In the genomic region with DNA sequence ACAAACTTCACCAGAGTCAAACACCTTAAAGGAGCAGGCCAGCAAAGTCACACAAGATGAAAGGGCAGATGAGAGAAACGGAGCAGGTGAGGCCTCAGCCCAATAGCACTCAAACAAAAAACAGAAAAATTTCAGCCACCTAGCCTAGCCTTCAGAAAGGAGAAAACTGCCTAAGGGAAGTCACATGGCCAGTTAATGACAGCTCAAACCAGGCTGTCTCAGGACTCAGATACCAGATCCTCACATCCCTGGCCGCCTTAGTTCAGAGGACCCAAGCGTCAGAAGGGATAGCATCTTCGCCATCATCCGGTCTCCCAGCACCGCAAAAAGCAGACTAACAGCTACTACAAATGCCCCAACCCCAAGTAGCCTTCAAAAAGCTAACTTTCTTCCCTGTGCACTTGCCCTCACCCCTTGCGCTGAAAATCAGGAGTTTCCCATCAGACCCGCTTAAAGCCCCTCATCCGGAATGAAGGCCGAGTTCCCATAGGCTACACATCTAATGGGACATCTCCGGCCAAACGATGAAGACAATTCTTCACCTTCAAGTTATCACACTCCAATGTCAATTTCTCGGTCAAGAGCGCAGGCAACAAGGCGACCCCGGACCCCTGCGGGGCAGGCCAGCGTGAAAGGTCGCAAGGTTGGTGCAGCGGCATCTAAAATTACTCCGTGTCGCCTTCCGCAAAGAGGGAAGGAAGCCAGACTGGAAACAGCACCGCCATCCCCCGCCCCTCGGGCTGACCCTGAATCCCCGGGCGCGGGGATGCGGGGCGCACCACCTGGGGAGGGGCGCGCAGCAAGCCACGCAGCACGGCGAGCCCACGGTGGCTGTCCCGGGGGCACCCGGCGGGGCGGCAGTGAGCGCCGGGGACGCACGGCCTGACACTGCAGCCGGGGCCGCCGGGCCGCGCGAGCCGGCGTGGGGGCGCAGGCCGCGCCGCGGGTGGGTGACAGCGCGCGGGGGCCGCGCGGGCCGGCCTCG, we compare ENCODE assay signal across 8 mouse cellular contexts. TPM values are rescaled to one million over a fixed set of nuclear protein-coding genes. Genes with fewer than 3 reads are reported as not detected.
DNase-seq lines count a peak whose midpoint lies in the region; ATAC-seq and TF ChIP-seq lines count a peak whose summit lies in the region.

No protein-coding gene starts in this region.

- DNase-seq in left cerebral cortex, adult 2 months (ENCODE audit: extremely low spot score in 1 of 2, low spot score in 2 of 2): peak in 1 of 2 experiments; percentile 26
- DNase-seq in left cerebral cortex, adult 18-20 months (ENCODE audit: low spot score in 2 of 2): no peak
- DNase-seq in ZHBTc4 (ENCODE audit: low read depth, low spot score): peak; percentile 66
- peak; percentile 29 for DNase-seq in hindbrain, embryonic 14.5 days (ENCODE audit: low spot score)
- DNase-seq in lung, postnatal 0 days (ENCODE audit: low spot score): no peak
- no peak for DNase-seq in frontal cortex, adult 2 months (ENCODE audit: extremely low spot score in 1 of 2, low spot score in 1 of 2)

- peak overlapping the region; percentile 91 for H3K27ac ChIP-seq in left cerebral cortex, adult 2 months
- H3K27ac ChIP-seq in embryonic facial prominence, embryonic 13.5 days: no peak overlapping the region
- peak overlapping the region; percentile 86 for H3K27ac ChIP-seq in hindbrain, embryonic 14.5 days
- peak overlapping the region; percentile 43; the same call in 1 of the 2 replicates for H3K27ac ChIP-seq in lung, postnatal 0 days (ENCODE audit: low read length)
- no peak overlapping the region for H3K27ac ChIP-seq in stomach, embryonic 14.5 days (ENCODE audit: low read length)

- peak overlapping the region; percentile 93 for H3K4me3 ChIP-seq in left cerebral cortex, adult 2 months
- peak overlapping the region; percentile 94 for H3K4me3 ChIP-seq in embryonic facial prominence, embryonic 13.5 days
- peak overlapping the region; percentile 80 for H3K4me3 ChIP-seq in hindbrain, embryonic 14.5 days (replicated peaks; ENCODE audit: low read length)
- H3K4me3 ChIP-seq in lung, postnatal 0 days (ENCODE audit: low read depth, low read length): peak overlapping the region; percentile 73
- peak overlapping the region; percentile 79 for H3K4me3 ChIP-seq in stomach, embryonic 14.5 days (ENCODE audit: low read depth, low read length)

- peaks cover 13% of the 10 kb centered on the region for H3K4me1 ChIP-seq in embryonic facial prominence, embryonic 13.5 days
- H3K4me1 ChIP-seq in hindbrain, embryonic 14.5 days (replicated peaks; ENCODE audit: control insufficient read depth, insufficient read depth, low read length): peaks cover 10% of the 10 kb centered on the region
- peaks cover 2% of the 10 kb centered on the region; the same call in 1 of the 2 replicates for H3K4me1 ChIP-seq in lung, postnatal 0 days (ENCODE audit: insufficient read depth, low read depth, low read length)
- peaks cover 13% of the 10 kb centered on the region; the same call in 1 of the 2 replicates for H3K4me1 ChIP-seq in stomach, embryonic 14.5 days (ENCODE audit: control insufficient read depth, insufficient read depth, low read length)

- 0 out of 2 replicates have a peak, but pooled peaks cover 7% of the 10 kb centered on the region for H3K36me3 ChIP-seq in embryonic facial prominence, embryonic 13.5 days
- peaks cover 6% of the 10 kb centered on the region; the same call in 1 of the 2 replicates for H3K36me3 ChIP-seq in hindbrain, embryonic 14.5 days (replicated peaks; ENCODE audit: control insufficient read depth, insufficient read depth)
- H3K36me3 ChIP-seq in lung, postnatal 0 days (ENCODE audit: insufficient read depth, low read length): no peaks in the 10 kb centered on the region
- H3K36me3 ChIP-seq in stomach, embryonic 14.5 days (ENCODE audit: control insufficient read depth, insufficient read depth, low read length): peaks cover 3% of the 10 kb centered on the region; the same call in 1 of the 2 replicates

- H3K27me3 ChIP-seq in embryonic facial prominence, embryonic 13.5 days: peaks cover 24% of the 10 kb centered on the region
- H3K27me3 ChIP-seq in hindbrain, embryonic 14.5 days (ENCODE audit: control insufficient read depth, insufficient read depth, low read length): no peaks in the 10 kb centered on the region
- H3K27me3 ChIP-seq in lung, postnatal 0 days (replicated peaks; ENCODE audit: insufficient read depth, low read length): no peaks in the 10 kb centered on the region
- H3K27me3 ChIP-seq in stomach, embryonic 14.5 days (ENCODE audit: control insufficient read depth, insufficient read depth, low read length): no peaks in the 10 kb centered on the region

- H3K9me3 ChIP-seq in embryonic facial prominence, embryonic 13.5 days: no peaks in the 10 kb centered on the region
- H3K9me3 ChIP-seq in hindbrain, embryonic 14.5 days (ENCODE audit: control insufficient read depth, low read length): no peaks in the 10 kb centered on the region
- no peaks in the 10 kb centered on the region for H3K9me3 ChIP-seq in lung, postnatal 0 days (ENCODE audit: low read length)
- H3K9me3 ChIP-seq in stomach, embryonic 14.5 days (ENCODE audit: control insufficient read depth, low read depth, low read length): no peaks in the 10 kb centered on the region

- peak overlapping the region; percentile 92 for H3K4me2 ChIP-seq in embryonic facial prominence, embryonic 13.5 days
- H3K4me2 ChIP-seq in hindbrain, embryonic 14.5 days (replicated peaks): peak overlapping the region; percentile 81
- H3K4me2 ChIP-seq in lung, postnatal 0 days (replicated peaks; ENCODE audit: low read depth, low read length): peak overlapping the region; percentile 96
- H3K4me2 ChIP-seq in stomach, embryonic 14.5 days (replicated peaks; ENCODE audit: low read depth, low read length): peak overlapping the region; percentile 91

- 0 out of 2 replicates have a peak, but pooled peaks have one; percentile 15 for ATAC-seq in embryonic facial prominence, embryonic 13.5 days (ENCODE audit: insufficient number of reproducible peaks, insufficient read depth, low FRiP score, low TSS enrichment, low read depth)
- peak; percentile 52; the same call in 1 of the 2 replicates for ATAC-seq in hindbrain, embryonic 14.5 days (ENCODE audit: low FRiP score)
- ATAC-seq in lung, postnatal 0 days: peak; percentile 39
- peak; percentile 50; the same call in 1 of the 2 replicates for ATAC-seq in stomach, embryonic 14.5 days (ENCODE audit: insufficient number of reproducible peaks, insufficient read depth, low FRiP score, low read depth)

- intact Hi-C loops in left cerebral cortex, adult 2 months (cut with DNase I): loop anchor here (2.0 kb wide), 2 partner anchors 77 to 97 kb away; no protein-coding TSS in a partner anchor

- 1% methylated on average over 62 of the region's 66 CpGs for WGBS in embryonic facial prominence, embryonic 13.5 days
- 2% methylated on average over 56 of the region's 66 CpGs for WGBS in hindbrain, embryonic 14.5 days
- 3% methylated on average over 55 of the region's 66 CpGs for WGBS in lung, postnatal 0 days
- WGBS in stomach, embryonic 14.5 days: 4% methylated on average over 38 of the region's 66 CpGs

- TF ChIP-seq EP300 in lung, postnatal 0 days (IDR thresholded peaks at IDR 0.05): no peak

- peak overlapping the region; percentile 86 for H3K9ac ChIP-seq in embryonic facial prominence, embryonic 13.5 days
- H3K9ac ChIP-seq in hindbrain, embryonic 14.5 days: peak overlapping the region; percentile 88
- H3K9ac ChIP-seq in lung, postnatal 0 days (replicated peaks; ENCODE audit: low read depth): peak overlapping the region; percentile 70
- H3K9ac ChIP-seq in stomach, embryonic 14.5 days (replicated peaks; ENCODE audit: low read depth, low read length): peak overlapping the region; percentile 78

- TF ChIP-seq CTCF in left cerebral cortex, adult 2 months (IDR thresholded peaks at IDR 0.05): no peak
- TF ChIP-seq CTCF in lung, postnatal 0 days (IDR thresholded peaks at IDR 0.05): no peak

RNA-seq across cellular contexts. Expression of gene Slc23a2, which starts 0.7 kb away (rescaled TPM):
- 100 to 1,000 TPM; 142 to 162 TPM for total RNA-seq in left cerebral cortex, adult 2 months (2021)
- total RNA-seq in left cerebral cortex, adult 18-20 months (2021): 100 to 1,000 TPM; 137 to 143 TPM
- polyA plus RNA-seq in embryonic facial prominence, embryonic 13.5 days (2015; fragmentation: Nextera tagmentation; extraction: Ambion mirVana): 14.8 and 17.1 TPM in 2 replicates
- 44.6 and 49.8 TPM in 2 replicates for polyA plus RNA-seq in hindbrain, embryonic 14.5 days (2014; fragmentation: Nextera tagmentation; extraction: Ambion mirVana)
- 26.6 and 35.8 TPM in 2 replicates for polyA plus RNA-seq in lung, postnatal 0 days (2015; fragmentation: Nextera tagmentation; extraction: Ambion mirVana)
- polyA plus RNA-seq in stomach, embryonic 14.5 days (2014; fragmentation: Nextera tagmentation; extraction: Ambion mirVana): 12.4 and 13.2 TPM in 2 replicates
- 86.7 and 98.5 TPM in 2 replicates for polyA plus RNA-seq in frontal cortex, adult 2 months (2012; rRNA removed)

Comparison
In these comparisons a context has a peak if more than half of its experiments do, and no peak if none do; other contexts are left out.
1. DNase-seq: peak in ZHBTc4 (single experiment) and hindbrain, embryonic 14.5 days (single experiment); none in left cerebral cortex, adult 18-20 months (0 of 2), lung, postnatal 0 days (single experiment) and frontal cortex, adult 2 months (0 of 2).
2. H3K27ac ChIP-seq: peak in left cerebral cortex, adult 2 months (single experiment), hindbrain, embryonic 14.5 days (single experiment) and lung, postnatal 0 days (single experiment); none in embryonic facial prominence, embryonic 13.5 days (single experiment) and stomach, embryonic 14.5 days (single experiment).
3. Peak in every context shown above with its lines, with median percentiles within 50 percentile points of each other: H3K4me3 ChIP-seq, ATAC-seq, H3K4me2 ChIP-seq and H3K9ac ChIP-seq.